Mouse (Mus musculus) lung, embryonic 14.5 days (tissue): ENCODE results near the gene Scfd2. TPM values are rescaled to one million over a fixed set of nuclear protein-coding genes. Genes with fewer than 3 reads are reported as not detected.

Experiments used
- ATAC-seq: fragments of 200-750 bp; cut with Nextera tagmentation; 2 replicates; pipeline ENCODE4 v1.8.0; 2017; ENCODE audit warnings: mild to moderate bottlenecking, moderate TSS enrichment, moderate library complexity; ENCODE audit not compliant: insufficient read depth
- DNase-seq: peaks from one replicate; pipeline ENCODE4 v3.0.0-alpha.2; 2015
- H3K27ac ChIP-seq: fragments of 300-500 bp; sonication (generic); 2 replicates; pipeline ENCODE4 v1.5.1; 2014; ENCODE audit warnings: low read depth, mild to moderate bottlenecking, moderate library complexity
- H3K27me3 ChIP-seq: fragments of 300-500 bp; sonication (generic); 2 replicates; pipeline ENCODE4 v1.6.1; 2014; ENCODE audit warnings: low read length, control low read depth; ENCODE audit not compliant: insufficient read depth
- H3K36me3 ChIP-seq: fragments of 300-500 bp; sonication (generic); 2 replicates; pipeline ENCODE4 v1.6.1; 2014; ENCODE audit warnings: control low read depth; ENCODE audit not compliant: insufficient read depth
- H3K4me1 ChIP-seq: fragments of 300-500 bp; sonication (generic); 2 replicates; pipeline ENCODE4 v1.6.1; 2014; ENCODE audit warnings: antibody characterized with exemption, control low read depth; ENCODE audit not compliant: insufficient read depth
- H3K4me2 ChIP-seq: fragments of 300-500 bp; sonication (generic); 2 replicates; pipeline ENCODE4 v1.6.1; 2014; ENCODE audit warnings: mild to moderate bottlenecking
- H3K4me3 ChIP-seq: fragments of 300-500 bp; sonication (generic); 2 replicates; pipeline ENCODE4 v1.5.1; 2014; ENCODE audit warnings: low read depth, low read length
- H3K9ac ChIP-seq: fragments of 300-500 bp; sonication (generic); 2 replicates; pipeline ENCODE4 v1.6.1; 2014
- H3K9me3 ChIP-seq: fragments of 300-500 bp; sonication (generic); 2 replicates; pipeline ENCODE4 v1.6.1; 2016; ENCODE audit warnings: low read depth, low read length, control low read depth
- CTCF ChIP-seq: IDR thresholded peaks from 2 replicates; pipeline ENCODE4 v1.5.1; 2016; ENCODE audit warnings: antibody characterized with exemption, low read depth
- WGBS: fragments of 180-500 bp; shearing (Covaris S2); extraction: QIAGEN DNeasy Blood & Tissue Kit; methylation state at CpG from one replicate; pipeline ENCODE4 v1.1.7; 2014; 5-methylcytosine and 5-hydroxymethylcytosine counted together
- polyA plus RNA-seq: library from polyadenylated mRNA; unstranded; fragments of >200 nt; fragmentation: Nextera tagmentation; extraction: Ambion mirVana; gene quantifications from 2 replicates; pipeline ENCODE4 v1.2.1, GENCODE M21; 2014

Gene Scfd2
- polyA plus RNA-seq, 1 experiment from 2014 or later = 17.8 TPM

GRCm38 (mm10) chr5:74342557-74342956 is 189.0 kb downstream of the Scfd2 start:
- Histone ChIP-seq H3K36me3 (no peaks in the 10 kb centered on the region), H3K4me1 (no peaks in the 10 kb centered on the region), H3K27me3 (no peaks in the 10 kb centered on the region), H3K9ac (no peak overlapping the region), H3K4me3 (no peak overlapping the region), H3K4me2 (no peak overlapping the region), H3K9me3 (no peaks in the 10 kb centered on the region), H3K27ac (no peak overlapping the region)
- DNase-seq = no peak
- no peak for TF ChIP-seq CTCF
- ATAC-seq = no peak

- Histone ChIP-seq H3K27me3 (no peaks in the 10 kb centered on the region), H3K4me3 (no peak overlapping the region), H3K9me3 (no peaks in the 10 kb centered on the region), H3K4me2 (no peak overlapping the region), H3K4me1 (no peaks in the 10 kb centered on the region), H3K36me3 (no peaks in the 10 kb centered on the region), H3K9ac (no peak overlapping the region), H3K27ac (no peak overlapping the region)
- DNase-seq (no peak), ATAC-seq (no peak)
- 82% methylated on average over 3 of the region's 3 CpGs for WGBS
- TF ChIP-seq CTCF = no peak
Observed at GRCm38 (mm10) chr5:74337491-74337890, 194.1 kb downstream of the Scfd2 start.

GRCm38 (mm10) chr5:74336780-74337179 is 194.8 kb downstream of the Scfd2 start:
- Histone ChIP-seq H3K27me3 (no peaks in the 10 kb centered on the region), H3K9ac (no peak overlapping the region), H3K4me3 (no peak overlapping the region), H3K4me2 (no peak overlapping the region), H3K36me3 (no peaks in the 10 kb centered on the region), H3K27ac (no peak overlapping the region), H3K9me3 (no peaks in the 10 kb centered on the region), H3K4me1 (no peaks in the 10 kb centered on the region)
- WGBS = 57% methylated on average over 12 of the region's 12 CpGs
- peak; percentile 45 for DNase-seq
- no peak for TF ChIP-seq CTCF
- ATAC-seq = no peak

- no peaks in the 10 kb centered on the region for H3K36me3 ChIP-seq
- no peaks in the 10 kb centered on the region for H3K4me1 ChIP-seq
- DNase-seq (no peak), ATAC-seq (no peak)
- TF ChIP-seq CTCF = no peak
- 61% methylated on average over 3 of the region's 3 CpGs for WGBS
- H3K27me3 ChIP-seq = no peaks in the 10 kb centered on the region
- no peak overlapping the region for H3K4me3 ChIP-seq
- no peak overlapping the region for H3K9ac ChIP-seq
- no peak overlapping the region for H3K4me2 ChIP-seq
- no peak overlapping the region for H3K27ac ChIP-seq
- no peaks in the 10 kb centered on the region for H3K9me3 ChIP-seq
Observed at GRCm38 (mm10) chr5:74333258-74333657, 198.3 kb downstream of the Scfd2 start.

- peak; percentile 27 for DNase-seq
- no peak for ATAC-seq
- 73% methylated on average over 6 of the region's 6 CpGs for WGBS
Observed at GRCm38 (mm10) chr5:74326228-74326627, 205.3 kb downstream of the Scfd2 start.

GRCm38 (mm10) chr5:74321010-74321746 is 210.4 kb downstream of the Scfd2 start:
- TF ChIP-seq CTCF = no peak
- Histone ChIP-seq H3K4me2 (no peak overlapping the region), H3K36me3 (no peaks in the 10 kb centered on the region), H3K4me3 (no peak overlapping the region), H3K9ac (no peak overlapping the region), H3K9me3 (no peaks in the 10 kb centered on the region), H3K27me3 (no peaks in the 10 kb centered on the region), H3K4me1 (no peaks in the 10 kb centered on the region), H3K27ac (no peak overlapping the region)
- no peak for ATAC-seq
- WGBS = 63% methylated on average over 10 of the region's 10 CpGs
- no peak for DNase-seq

More at GRCm38 (mm10) chr5:74326228-74326627, 205.3 kb downstream of the Scfd2 start:
- Histone ChIP-seq H3K9me3 (no peaks in the 10 kb centered on the region), H3K4me2 (no peak overlapping the region), H3K27ac (no peak overlapping the region), H3K9ac (no peak overlapping the region), H3K4me1 (no peaks in the 10 kb centered on the region), H3K36me3 (no peaks in the 10 kb centered on the region), H3K4me3 (no peak overlapping the region), H3K27me3 (no peaks in the 10 kb centered on the region)
- TF ChIP-seq CTCF = no peak

- WGBS = 57% methylated on average over 2 of the region's 2 CpGs
Observed at GRCm38 (mm10) chr5:74319551-74319950, 212.0 kb downstream of the Scfd2 start.

GRCm38 (mm10) chr5:74317174-74317573 is 214.4 kb downstream of the Scfd2 start:
- Histone ChIP-seq H3K36me3 (no peaks in the 10 kb centered on the region), H3K4me1 (no peaks in the 10 kb centered on the region), H3K4me2 (no peak overlapping the region), H3K9ac (no peak overlapping the region), H3K27ac (no peak overlapping the region), H3K4me3 (no peak overlapping the region), H3K9me3 (no peaks in the 10 kb centered on the region), H3K27me3 (no peaks in the 10 kb centered on the region)
- 86% methylated on average over 3 of the region's 3 CpGs for WGBS
- DNase-seq (no peak), ATAC-seq (no peak)
- no peak for TF ChIP-seq CTCF

More at GRCm38 (mm10) chr5:74319551-74319950, 212.0 kb downstream of the Scfd2 start:
- H3K9me3 ChIP-seq = no peaks in the 10 kb centered on the region
- no peaks in the 10 kb centered on the region for H3K4me1 ChIP-seq
- no peak overlapping the region for H3K27ac ChIP-seq
- H3K4me3 ChIP-seq = no peak overlapping the region
- H3K4me2 ChIP-seq = no peak overlapping the region
- no peak for TF ChIP-seq CTCF
- no peaks in the 10 kb centered on the region for H3K27me3 ChIP-seq
- DNase-seq (no peak), ATAC-seq (no peak)
- no peaks in the 10 kb centered on the region for H3K36me3 ChIP-seq
- no peak overlapping the region for H3K9ac ChIP-seq
